Mouse (Mus musculus) liver, embryonic 15.5 days (tissue): ENCODE data around the gene Kcnk4. TPM values are rescaled to one million over a fixed set of nuclear protein-coding genes. Genes with fewer than 3 reads are reported as not detected.

Source experiments
- ATAC-seq: fragments of 200-750 bp; cut with Nextera tagmentation; 2 replicates; pipeline ENCODE4 v1.8.0; 2017; ENCODE audit warnings: moderate number of reproducible peaks, mild to moderate bottlenecking, moderate library complexity; ENCODE audit not compliant: insufficient read depth
- H3K27ac ChIP-seq: fragments of 300-500 bp; sonication (generic); replicated peaks from 2 replicates; pipeline ENCODE4 v1.5.1; 2015; ENCODE audit warnings: mild to moderate bottlenecking, inconsistent platforms
- H3K27me3 ChIP-seq: fragments of 300-500 bp; sonication (generic); 2 replicates; pipeline ENCODE4 v1.6.1; 2015; ENCODE audit warnings: mild to moderate bottlenecking, inconsistent platforms
- H3K36me3 ChIP-seq: fragments of 300-500 bp; sonication (generic); replicated peaks from 2 replicates; pipeline ENCODE4 v1.6.1; 2015; ENCODE audit warnings: moderate library complexity, mild to moderate bottlenecking, inconsistent platforms
- H3K4me1 ChIP-seq: fragments of 300-500 bp; sonication (generic); replicated peaks from 2 replicates; pipeline ENCODE4 v1.6.1; 2015; ENCODE audit warnings: inconsistent platforms
- H3K4me2 ChIP-seq: fragments of 300-500 bp; sonication (generic); 2 replicates; pipeline ENCODE4 v1.6.1; 2015; ENCODE audit warnings: moderate library complexity, mild to moderate bottlenecking, inconsistent platforms
- H3K4me3 ChIP-seq: fragments of 300-500 bp; sonication (generic); replicated peaks from 2 replicates; pipeline ENCODE4 v1.5.1; 2015; ENCODE audit warnings: mild to moderate bottlenecking, inconsistent platforms
- H3K9ac ChIP-seq: fragments of 300-500 bp; sonication (generic); 2 replicates; pipeline ENCODE4 v1.6.1; 2015; ENCODE audit warnings: moderate library complexity, mild to moderate bottlenecking, inconsistent platforms
- H3K9me3 ChIP-seq: fragments of 300-500 bp; sonication (generic); replicated peaks from 2 replicates; pipeline ENCODE4 v1.6.1; 2016; ENCODE audit warnings: inconsistent platforms
- WGBS: fragments of 180-500 bp; shearing (Covaris S2); methylation state at CpG from one replicate; pipeline ENCODE4 v1.1.7; 2015; ENCODE audit warnings: mixed read lengths; ENCODE audit not compliant: insufficient replicate concordance; 5-methylcytosine and 5-hydroxymethylcytosine counted together
- polyA plus RNA-seq: library from polyadenylated mRNA; unstranded; fragments of >200 nt; fragmentation: Nextera tagmentation; extraction: Ambion mirVana; gene quantifications from 2 replicates; pipeline ENCODE4 v1.2.1, GENCODE M21; 2015

Kcnk4 gene
- polyA plus RNA-seq, 1 experiment from 2014 or later: 0.08 TPM

DNA sequence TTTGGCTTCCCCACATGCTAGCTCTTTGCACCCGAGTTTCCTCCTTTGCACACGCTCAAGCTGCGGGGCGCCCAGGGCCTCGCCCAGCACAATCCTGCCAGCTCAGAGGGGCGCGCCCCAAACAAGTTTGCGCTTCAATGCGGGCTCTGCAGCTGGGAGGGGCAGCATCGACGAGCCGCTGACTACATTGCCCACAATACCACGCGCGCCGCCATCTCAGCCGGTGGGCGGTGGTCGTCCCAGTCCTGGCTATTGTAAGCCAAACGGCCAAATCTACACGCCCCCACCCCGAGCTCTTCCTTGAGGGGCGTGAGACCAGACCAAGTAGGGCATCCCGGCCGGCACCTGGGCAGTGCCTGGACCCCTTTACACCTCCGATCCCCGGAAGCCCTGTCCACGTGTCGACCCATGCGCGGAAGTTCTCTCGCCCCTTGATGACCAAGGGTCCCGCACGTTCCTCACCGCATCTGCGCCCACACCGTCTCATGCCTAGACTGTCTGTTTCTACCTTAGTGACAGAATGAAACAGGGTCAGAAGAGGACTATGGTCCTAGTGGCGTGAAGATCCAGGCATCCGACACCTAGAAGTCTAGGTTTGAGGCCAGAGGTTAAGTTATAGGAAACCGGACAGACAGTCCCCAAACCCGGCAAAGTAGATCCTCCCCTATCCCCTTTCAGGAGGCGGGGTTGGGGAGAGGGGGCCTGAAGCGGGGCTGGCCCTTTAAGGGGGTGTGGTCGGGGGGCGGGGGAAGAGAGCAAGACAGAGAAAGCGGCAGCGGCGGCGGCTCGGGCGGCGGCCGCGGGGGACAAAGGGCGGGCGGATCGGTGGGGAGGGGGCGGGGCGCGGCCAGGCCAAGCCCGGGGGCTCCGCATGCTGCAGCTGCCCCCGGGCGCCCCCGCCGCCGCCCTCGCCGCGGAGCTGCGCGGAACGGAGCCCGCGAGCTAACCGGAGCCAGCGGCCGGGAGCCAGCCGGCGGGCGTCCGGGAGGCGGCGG, 40.2 kb upstream of the Kcnk4 start, which contains the start of gene Ppp1r14b:
TSS of gene Ppp1r14b (plus strand) at position 758 of the 995 bp plus-strand sequence.
- H3K9me3 ChIP-seq: no peaks in the 10 kb centered on the region
- H3K4me2 ChIP-seq: peak within 1 kb of the TSS; percentile 90
- ATAC-seq: peak; percentile 60
- peak within 1 kb of the TSS; percentile 76 for H3K27ac ChIP-seq
- WGBS: under 1% methylated on average over 79 of the region's 84 CpGs
- H3K4me3 ChIP-seq: peak within 1 kb of the TSS; percentile 69
- peaks cover 19% of the 10 kb centered on the region for H3K36me3 ChIP-seq
- H3K4me1 ChIP-seq: peaks cover 88% of the 10 kb centered on the region
- H3K27me3 ChIP-seq: peaks cover 2% of the 10 kb centered on the region
- peak within 1 kb of the TSS; percentile 56 for H3K9ac ChIP-seq

GRCm38 (mm10) chr19:6973581-6974190, 39.4 kb upstream of the Kcnk4 start:
- Histone ChIP-seq H3K9me3 (no peaks in the 10 kb centered on the region), H3K36me3 (peaks cover 19% of the 10 kb centered on the region), H3K27ac (peak overlapping the region; percentile 42), H3K27me3 (peaks cover 11% of the 10 kb centered on the region), H3K9ac (peak overlapping the region; percentile 56; the same call in 1 of the 2 replicates), H3K4me2 (peak overlapping the region; percentile 90), H3K4me3 (peak overlapping the region; percentile 69), H3K4me1 (peaks cover 88% of the 10 kb centered on the region)
- 24% methylated on average over 12 of the region's 12 CpGs for WGBS
- ATAC-seq: no peak

GRCm38 (mm10) chr19:6972247-6972917, 38.1 kb upstream of the Kcnk4 start:
- no peak for ATAC-seq
- no peak overlapping the region for H3K4me2 ChIP-seq
- no peak overlapping the region for H3K9ac ChIP-seq
- H3K27ac ChIP-seq: no peak overlapping the region
- H3K27me3 ChIP-seq: peaks cover 22% of the 10 kb centered on the region
- H3K4me3 ChIP-seq: no peak overlapping the region
- no peaks in the 10 kb centered on the region for H3K9me3 ChIP-seq
- WGBS: 74% methylated on average over 13 of the region's 13 CpGs
- H3K4me1 ChIP-seq: peaks cover 88% of the 10 kb centered on the region
- peaks cover 6% of the 10 kb centered on the region for H3K36me3 ChIP-seq

DNA sequence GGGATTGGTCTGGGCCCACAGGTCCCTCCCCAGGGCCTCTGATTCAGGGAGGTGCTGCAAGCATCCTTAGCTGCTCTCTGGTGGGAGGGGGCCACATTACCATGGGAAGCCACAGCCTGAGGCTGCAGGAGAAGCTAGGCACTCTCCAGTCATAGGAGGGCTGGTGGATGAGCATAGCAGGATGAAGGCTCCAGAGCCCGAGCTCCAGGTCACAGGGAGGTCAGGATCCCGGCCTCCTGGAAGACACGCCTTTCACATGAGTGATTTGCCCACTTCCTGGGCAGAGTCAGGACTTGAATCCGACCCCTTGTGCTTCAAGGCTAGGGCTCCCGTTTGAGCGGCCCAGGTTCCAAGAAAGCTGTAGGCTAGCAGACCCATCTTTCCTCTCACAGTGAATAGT, 37.3 kb upstream of the Kcnk4 start:
- Histone ChIP-seq H3K9me3 (no peaks in the 10 kb centered on the region), H3K9ac (no peak overlapping the region), H3K27ac (no peak overlapping the region), H3K4me3 (no peak overlapping the region), H3K4me2 (no peak overlapping the region), H3K27me3 (peaks cover 22% of the 10 kb centered on the region), H3K36me3 (0 out of 2 replicates have a peak, but pooled peaks cover 1% of the 10 kb centered on the region), H3K4me1 (peaks cover 90% of the 10 kb centered on the region)
- 69% methylated on average over 6 of the region's 6 CpGs for WGBS
- ATAC-seq: no peak

GRCm38 (mm10) chr19:6970460-6971085, 36.3 kb upstream of the Kcnk4 start:
- Histone ChIP-seq H3K27ac (peak overlapping the region; percentile 29; the same call in 1 of the 2 replicates), H3K36me3 (peaks cover 4% of the 10 kb centered on the region; the same call in 1 of the 2 replicates), H3K27me3 (peaks cover 22% of the 10 kb centered on the region), H3K4me2 (peak overlapping the region; percentile 97), H3K4me1 (peaks cover 79% of the 10 kb centered on the region), H3K9me3 (no peaks in the 10 kb centered on the region), H3K4me3 (peak overlapping the region; percentile 66), H3K9ac (peak overlapping the region; percentile 75)
- 23% methylated on average over 11 of the region's 11 CpGs for WGBS
- no peak for ATAC-seq

GRCm38 (mm10) chr19:6969665-6970381, 35.5 kb upstream of the Kcnk4 start:
- H3K4me1 ChIP-seq: peaks cover 75% of the 10 kb centered on the region
- no peaks in the 10 kb centered on the region for H3K9me3 ChIP-seq
- H3K4me3 ChIP-seq: peak overlapping the region; percentile 66
- peak; percentile 65 for ATAC-seq
- H3K4me2 ChIP-seq: peak overlapping the region; percentile 97
- H3K27me3 ChIP-seq: peaks cover 22% of the 10 kb centered on the region
- 0 out of 2 replicates have a peak overlapping the region, but pooled peaks have one; percentile 24 for H3K27ac ChIP-seq
- H3K9ac ChIP-seq: peak overlapping the region; percentile 75
- WGBS: 2% methylated on average over 55 of the region's 55 CpGs
- peaks cover 10% of the 10 kb centered on the region; the same call in 1 of the 2 replicates for H3K36me3 ChIP-seq

DNA sequence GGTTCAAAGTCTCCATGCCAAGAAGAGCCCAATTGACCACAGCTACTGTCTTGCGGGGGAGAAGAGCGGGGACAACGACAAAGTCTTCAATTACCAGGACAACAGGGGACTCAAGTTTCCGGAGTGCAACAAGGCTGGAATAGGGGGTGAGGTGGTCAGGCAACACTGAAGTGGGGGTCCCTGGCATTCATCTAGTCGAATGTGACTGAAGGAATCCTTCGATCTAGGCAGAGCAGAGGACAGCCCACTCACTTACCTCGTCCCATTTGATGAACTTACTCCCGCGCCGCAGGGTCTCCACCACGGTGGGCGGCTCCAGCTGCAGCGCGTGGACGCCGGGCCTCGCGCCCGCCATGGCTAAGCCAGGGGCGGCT, 35.0 kb upstream of the Kcnk4 start:
- Histone ChIP-seq H3K4me1 (peaks cover 70% of the 10 kb centered on the region), H3K9ac (peak overlapping the region; percentile 75), H3K4me3 (peak overlapping the region; percentile 66), H3K9me3 (no peaks in the 10 kb centered on the region), H3K36me3 (peaks cover 15% of the 10 kb centered on the region; the same call in 1 of the 2 replicates), H3K27ac (0 out of 2 replicates have a peak overlapping the region, but pooled peaks have one; percentile 24), H3K27me3 (peaks cover 22% of the 10 kb centered on the region), H3K4me2 (peak overlapping the region; percentile 97)
- WGBS: under 1% methylated on average over 20 of the region's 20 CpGs
- ATAC-seq: no peak

DNA sequence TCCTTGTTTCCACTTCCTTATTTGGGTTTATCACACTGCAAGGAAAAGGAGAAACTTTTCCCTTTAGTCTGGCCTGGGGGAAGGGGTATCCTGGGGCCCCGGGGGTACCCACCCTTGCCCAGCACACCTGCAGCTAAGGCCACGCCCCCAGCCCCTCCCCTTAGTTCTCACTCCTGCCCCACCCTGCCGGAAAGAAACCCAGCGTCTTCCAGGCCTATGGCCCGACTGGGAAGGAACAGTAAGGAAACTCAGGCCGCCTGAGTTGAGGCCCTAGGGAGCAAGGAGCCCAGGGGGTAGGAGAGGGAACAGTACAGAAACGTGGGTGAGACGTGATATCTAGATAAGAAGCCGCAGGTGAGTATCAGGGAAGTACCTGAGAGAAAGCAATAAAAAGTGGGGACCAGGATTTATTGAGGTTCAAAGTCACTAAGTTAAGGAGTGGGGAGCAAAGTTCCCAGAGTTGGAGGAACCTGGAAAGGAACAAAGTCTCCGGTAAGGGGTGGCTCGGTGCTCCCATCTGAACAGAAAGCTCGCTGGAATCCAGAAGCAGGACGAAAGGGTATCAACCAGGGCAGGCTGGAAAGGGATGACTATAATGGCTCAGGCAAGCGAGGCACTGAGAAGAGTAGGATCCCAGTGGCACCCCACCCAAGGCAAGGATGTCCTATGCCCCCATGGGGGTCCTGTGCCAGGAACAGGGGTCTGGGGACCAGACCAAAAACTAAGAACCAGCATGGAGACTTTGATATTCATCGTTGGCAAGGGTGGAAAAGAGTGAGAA, 34.4 kb upstream of the Kcnk4 start:
- peaks cover 66% of the 10 kb centered on the region for H3K4me1 ChIP-seq
- peaks cover 22% of the 10 kb centered on the region for H3K27me3 ChIP-seq
- peak overlapping the region; percentile 75 for H3K9ac ChIP-seq
- H3K4me2 ChIP-seq: peak overlapping the region; percentile 97
- peaks cover 17% of the 10 kb centered on the region; the same call in 1 of the 2 replicates for H3K36me3 ChIP-seq
- no peak for ATAC-seq
- peak overlapping the region; percentile 66 for H3K4me3 ChIP-seq
- H3K9me3 ChIP-seq: no peaks in the 10 kb centered on the region
- no peak overlapping the region for H3K27ac ChIP-seq
- 7% methylated on average over 15 of the region's 15 CpGs for WGBS

DNA sequence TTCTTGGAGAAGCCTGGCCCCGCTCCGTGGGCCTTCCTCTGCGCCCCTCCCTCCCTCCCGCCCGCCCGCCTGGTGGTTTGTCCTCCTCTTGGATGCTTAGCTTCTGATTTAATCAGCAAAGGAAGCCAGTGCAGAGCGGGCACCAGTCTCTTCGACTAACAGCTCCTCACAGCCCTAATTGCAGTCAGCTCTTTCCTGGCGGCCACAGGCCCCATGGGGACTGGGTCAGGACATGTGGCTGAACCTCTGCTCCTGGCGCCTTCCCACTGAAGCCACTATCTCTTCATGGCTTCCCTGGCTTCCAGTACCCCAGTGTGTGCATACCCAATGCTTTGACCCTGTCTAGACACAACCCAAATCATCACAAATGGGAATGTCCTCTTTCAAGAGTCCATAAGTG, 22.1 kb upstream of the Kcnk4 start:
- no peak overlapping the region for H3K4me3 ChIP-seq
- no peak overlapping the region for H3K27ac ChIP-seq
- peaks cover 33% of the 10 kb centered on the region for H3K36me3 ChIP-seq
- no peak overlapping the region for H3K9ac ChIP-seq
- no peaks in the 10 kb centered on the region for H3K9me3 ChIP-seq
- no peak for ATAC-seq
- H3K4me2 ChIP-seq: no peak overlapping the region
- no peaks in the 10 kb centered on the region for H3K27me3 ChIP-seq
- peaks cover 25% of the 10 kb centered on the region for H3K4me1 ChIP-seq
- 62% methylated on average over 10 of the region's 10 CpGs for WGBS
